Mouse (Mus musculus): Measurements from ENCODE around the gene Scnn1g.

- no peak for TF ChIP-seq POLR2A (IDR thresholded peaks at IDR 0.05; ENCODE audit: low read depth, low read length)
- TF ChIP-seq CTCF (IDR thresholded peaks at IDR 0.05; ENCODE audit: borderline replicate concordance, insufficient read depth, low read length), result no peak
Observed at GRCm38 (mm10) chr7:121778553-121778952, 44.3 kb downstream of the Scnn1g start.
